Comparison of ENCODE assay signal across 11 mouse cellular contexts in genomic region chr15:62934522-62935189, GRCm38 (mm10).
A peak's percentile ranks its signal among the peaks of the same experiment; 100 is the strongest.
DNase-seq lines count a peak whose midpoint lies in the region; ATAC-seq lines count a peak whose summit lies in the region.
"Had no signal": no experiment of that assay in that cellular context is flagged by ENCODE, and none has a peak within 500 bp of the region (broad histone marks: within the 10 kb centered on the region; RNA-seq: fewer than 3 reads in every experiment).

No protein-coding gene starts in this region.

- no peak overlapping the region for H3K4me2 ChIP-seq in forebrain, embryonic 14.5 days (ENCODE audit: low read length)
- no peak overlapping the region for H3K4me2 ChIP-seq in forebrain, embryonic 13.5 days
- no peak overlapping the region for H3K4me2 ChIP-seq in lung, embryonic 16.5 days (ENCODE audit: low read depth, low read length)
- no peak overlapping the region for H3K4me2 ChIP-seq in kidney, embryonic 14.5 days (replicated peaks; ENCODE audit: low read depth, low read length)
- H3K4me2 ChIP-seq in stomach, embryonic 15.5 days: no peak overlapping the region
- H3K4me2 ChIP-seq: embryonic facial prominence, embryonic 15.5 days; hindbrain, embryonic 15.5 days; limb, embryonic 12.5 days had no signal

- H3K4me1 ChIP-seq in forebrain, embryonic 14.5 days (ENCODE audit: control insufficient read depth, insufficient read depth, low read length): no peaks in the 10 kb centered on the region
- H3K4me1 ChIP-seq in forebrain, embryonic 13.5 days: no peaks in the 10 kb centered on the region
- peaks cover 4% of the 10 kb centered on the region; the same call in 1 of the 2 replicates for H3K4me1 ChIP-seq in lung, embryonic 16.5 days (replicated peaks; ENCODE audit: control insufficient read depth, insufficient read depth, low read length)
- peaks cover 2% of the 10 kb centered on the region; the same call in 1 of the 2 replicates for H3K4me1 ChIP-seq in kidney, embryonic 14.5 days (ENCODE audit: control insufficient read depth, insufficient read depth, low read length)
- H3K4me1 ChIP-seq in stomach, embryonic 15.5 days: peaks cover 3% of the 10 kb centered on the region; the same call in 1 of the 2 replicates
- H3K4me1 ChIP-seq: embryonic facial prominence, embryonic 15.5 days; hindbrain, embryonic 15.5 days; limb, embryonic 12.5 days had no signal

- no peak overlapping the region for H3K27ac ChIP-seq in forebrain, embryonic 14.5 days (ENCODE audit: low read depth, low read length)
- H3K27ac ChIP-seq in forebrain, embryonic 13.5 days: no peak overlapping the region
- 0 out of 2 replicates have a peak overlapping the region, but pooled peaks have one; percentile 25 for H3K27ac ChIP-seq in lung, embryonic 16.5 days (ENCODE audit: low read length)
- H3K27ac ChIP-seq in kidney, embryonic 14.5 days (ENCODE audit: low read depth, low read length): no peak overlapping the region
- peak overlapping the region; percentile 41; the same call in 1 of the 2 replicates for H3K27ac ChIP-seq in stomach, embryonic 15.5 days
- H3K27ac ChIP-seq: embryonic facial prominence, embryonic 15.5 days; hindbrain, embryonic 15.5 days; limb, embryonic 12.5 days had no signal

- no peak for ATAC-seq in forebrain, embryonic 14.5 days
- no peak for ATAC-seq in forebrain, embryonic 13.5 days
- ATAC-seq in lung, embryonic 16.5 days (ENCODE audit: low read depth): peak; percentile 96
- ATAC-seq in kidney, embryonic 14.5 days (ENCODE audit: low FRiP score, low TSS enrichment): peak; percentile 91
- ATAC-seq in stomach, embryonic 15.5 days (ENCODE audit: insufficient read depth, low FRiP score, low read depth): peak; percentile 73; the same call in 1 of the 2 replicates
- ATAC-seq in cerebellum, adult (ENCODE audit: insufficient number of reproducible peaks, low FRiP score, low TSS enrichment): no peak

- DNase-seq in forebrain, embryonic 14.5 days (ENCODE audit: low spot score): peak; percentile 29
- no peak for DNase-seq in lung, adult 18-20 months
- no peak for DNase-seq in ovary, postnatal 10 days (ENCODE audit: low spot score)

- H3K4me3 ChIP-seq in forebrain, embryonic 14.5 days (ENCODE audit: low read depth, low read length): no peak overlapping the region
- H3K4me3 ChIP-seq in forebrain, embryonic 13.5 days: no peak overlapping the region
- H3K4me3 ChIP-seq in lung, embryonic 16.5 days (ENCODE audit: low read length): no peak overlapping the region
- H3K4me3 ChIP-seq in kidney, embryonic 14.5 days (ENCODE audit: low read length): no peak overlapping the region
- no peak overlapping the region for H3K4me3 ChIP-seq in stomach, embryonic 15.5 days (replicated peaks)
- H3K4me3 ChIP-seq: embryonic facial prominence, embryonic 15.5 days; hindbrain, embryonic 15.5 days; limb, embryonic 12.5 days had no signal

- H3K27me3 ChIP-seq in forebrain, embryonic 14.5 days (replicated peaks; ENCODE audit: control insufficient read depth, insufficient read depth, low read length): no peaks in the 10 kb centered on the region
- H3K27me3 ChIP-seq in forebrain, embryonic 13.5 days: no peaks in the 10 kb centered on the region
- no peaks in the 10 kb centered on the region for H3K27me3 ChIP-seq in lung, embryonic 16.5 days (ENCODE audit: control insufficient read depth, insufficient read depth, low read depth, low read length)
- H3K27me3 ChIP-seq in kidney, embryonic 14.5 days (ENCODE audit: control insufficient read depth, insufficient read depth, low read length): no peaks in the 10 kb centered on the region
- no peaks in the 10 kb centered on the region for H3K27me3 ChIP-seq in stomach, embryonic 15.5 days (replicated peaks)
- H3K27me3 ChIP-seq: embryonic facial prominence, embryonic 15.5 days; hindbrain, embryonic 15.5 days; limb, embryonic 12.5 days had no signal

- H3K9ac ChIP-seq in forebrain, embryonic 14.5 days (ENCODE audit: low read length): no peak overlapping the region
- H3K9ac ChIP-seq in forebrain, embryonic 13.5 days: no peak overlapping the region
- H3K9ac ChIP-seq in lung, embryonic 16.5 days (ENCODE audit: low read length): no peak overlapping the region
- no peak overlapping the region for H3K9ac ChIP-seq in kidney, embryonic 14.5 days (ENCODE audit: low read depth, low read length)
- no peak overlapping the region for H3K9ac ChIP-seq in stomach, embryonic 15.5 days
- H3K9ac ChIP-seq: embryonic facial prominence, embryonic 15.5 days; hindbrain, embryonic 15.5 days; limb, embryonic 12.5 days had no signal

- no peaks in the 10 kb centered on the region for H3K9me3 ChIP-seq in forebrain, embryonic 14.5 days (replicated peaks; ENCODE audit: control insufficient read depth, low read length)
- no peaks in the 10 kb centered on the region for H3K9me3 ChIP-seq in forebrain, embryonic 13.5 days (replicated peaks)
- H3K9me3 ChIP-seq in lung, embryonic 16.5 days (ENCODE audit: control insufficient read depth, low read length): no peaks in the 10 kb centered on the region
- H3K9me3 ChIP-seq in kidney, embryonic 14.5 days (ENCODE audit: control insufficient read depth, low read length): no peaks in the 10 kb centered on the region
- no peaks in the 10 kb centered on the region for H3K9me3 ChIP-seq in stomach, embryonic 15.5 days
- H3K9me3 ChIP-seq: embryonic facial prominence, embryonic 15.5 days; hindbrain, embryonic 15.5 days; limb, embryonic 12.5 days had no signal

- no peaks in the 10 kb centered on the region for H3K36me3 ChIP-seq in forebrain, embryonic 14.5 days (ENCODE audit: control insufficient read depth, insufficient read depth, low read length)
- H3K36me3 ChIP-seq in forebrain, embryonic 13.5 days (ENCODE audit: poor library complexity, severe bottlenecking): no peaks in the 10 kb centered on the region
- no peaks in the 10 kb centered on the region for H3K36me3 ChIP-seq in lung, embryonic 16.5 days (ENCODE audit: control insufficient read depth, insufficient read depth, low read length)
- no peaks in the 10 kb centered on the region for H3K36me3 ChIP-seq in kidney, embryonic 14.5 days (ENCODE audit: control insufficient read depth, insufficient read depth, low read length)
- H3K36me3 ChIP-seq in stomach, embryonic 15.5 days: no peaks in the 10 kb centered on the region
- H3K36me3 ChIP-seq: embryonic facial prominence, embryonic 15.5 days; hindbrain, embryonic 15.5 days; limb, embryonic 12.5 days had no signal

Comparison
In these comparisons a context has a peak if more than half of its experiments do, and no peak if none do; other contexts are left out.
1. ATAC-seq: peak in lung, embryonic 16.5 days (single experiment), kidney, embryonic 14.5 days (single experiment) and stomach, embryonic 15.5 days (single experiment); none in forebrain, embryonic 14.5 days (single experiment), forebrain, embryonic 13.5 days (single experiment) and cerebellum, adult (single experiment).
2. H3K27ac ChIP-seq: peak in lung, embryonic 16.5 days (single experiment) and stomach, embryonic 15.5 days (single experiment); none in forebrain, embryonic 14.5 days (single experiment), forebrain, embryonic 13.5 days (single experiment) and kidney, embryonic 14.5 days (single experiment).